Mouse (Mus musculus) CH12.LX (cell line): ENCODE measurements around the gene Olfr399. TPM values are rescaled to one million over a fixed set of nuclear protein-coding genes. Genes with fewer than 3 reads are reported as not detected.

Experiments
- DNase-seq: peaks from one replicate; pipeline ENCODE4 v3.0.0-alpha.2; 2013; ENCODE audit errors: extremely low read depth
- H3K27ac ChIP-seq: 2 replicates; pipeline ENCODE4 v1.5.1; 2012; ENCODE audit warnings: low read depth, mild to moderate bottlenecking, control low read depth, moderate library complexity; ENCODE audit not compliant: insufficient read depth
- H3K27me3 ChIP-seq: replicated peaks from 2 replicates; pipeline ENCODE3; 2012; ENCODE audit warnings: inconsistent platforms
- H3K36me3 ChIP-seq, 2 experiments: replicated peaks in 1 of 2; 2 replicates each; pipeline versions ENCODE3 to v1.6.1; 2012; ENCODE audit warnings: inconsistent platforms in 1 of 2, low read length in 1 of 2, mild to moderate bottlenecking in 1 of 2, mixed read lengths in 1 of 2, moderate library complexity in 1 of 2; ENCODE audit not compliant: control insufficient read depth in 1 of 2, insufficient read depth in 1 of 2
- H3K4me1 ChIP-seq, 2 experiments: 2 replicates each; pipeline ENCODE4 v1.6.1; 2012; ENCODE audit warnings: inconsistent platforms in 1 of 2, moderate library complexity in 1 of 2; ENCODE audit not compliant: insufficient read depth in 2 of 2, control insufficient read depth in 1 of 2
- H3K4me2 ChIP-seq: 2 replicates; pipeline ENCODE4 v1.6.1; 2012; ENCODE audit warnings: low read depth, mild to moderate bottlenecking, control low read depth; ENCODE audit not compliant: poor library complexity, insufficient read depth, severe bottlenecking
- H3K4me3 ChIP-seq, 3 experiments: fragments of 150-350 bp in 1 of 3; sonication (generic) in 1 of 3; replicated peaks in 1 of 3; 2 replicates each; pipeline versions ENCODE3 to v1.5.1; 2011 to 2012; ENCODE audit warnings: low read depth in 2 of 3, low read length in 2 of 3, mild to moderate bottlenecking in 2 of 3, moderate library complexity in 2 of 3, control low read depth in 1 of 3, improper control_type of control experiment in 1 of 3, inconsistent platforms in 1 of 3, mixed read lengths in 1 of 3; ENCODE audit not compliant: poor library complexity in 1 of 3
- H3K79me2 ChIP-seq: replicated peaks from 2 replicates; pipeline ENCODE4 v1.6.1; 2012; ENCODE audit warnings: mild to moderate bottlenecking, moderate library complexity; ENCODE audit not compliant: control insufficient read depth, poor library complexity, insufficient read depth, severe bottlenecking; ENCODE audit errors: extremely low read depth
- H3K9ac ChIP-seq: 2 replicates; pipeline ENCODE4 v1.6.1; 2012; ENCODE audit warnings: low read depth, mild to moderate bottlenecking, control low read depth, moderate library complexity; ENCODE audit not compliant: insufficient read depth
- H3K9me3 ChIP-seq: replicated peaks from 2 replicates; pipeline ENCODE3; 2012; ENCODE audit warnings: low read length, inconsistent platforms, mixed read lengths
- CTCF ChIP-seq, 2 experiments: IDR thresholded peaks in 1 of 2; conservative IDR thresholded peaks in 1 of 2; 2 replicates each; pipeline ENCODE4 v1.5.1; 2011 to 2012; ENCODE audit warnings: low read depth in 2 of 2, low read length in 2 of 2, improper control_type of control experiment in 1 of 2, inconsistent platforms in 1 of 2, mild to moderate bottlenecking in 1 of 2, moderate library complexity in 1 of 2
- ELF1 ChIP-seq: IDR thresholded peaks from 2 replicates; pipeline ENCODE4 v1.6.1; 2014; ENCODE audit warnings: low read depth, mild to moderate bottlenecking, inconsistent platforms, low read length, improper control_type of control experiment
- EP300 ChIP-seq: IDR thresholded peaks from 2 replicates; pipeline ENCODE4 v1.6.1; 2011; ENCODE audit warnings: low read length, improper control_type of control experiment
- ETS1 ChIP-seq: conservative IDR thresholded peaks from 2 replicates; pipeline ENCODE4 v1.6.1; 2012; ENCODE audit warnings: low read depth, mild to moderate bottlenecking, inconsistent platforms, low read length, improper control_type of control experiment, moderate library complexity
- GABPA ChIP-seq: IDR thresholded peaks from 2 replicates; pipeline ENCODE4 v1.6.1; 2012; ENCODE audit warnings: low read depth, low read length, improper control_type of control experiment, inconsistent platforms; ENCODE audit not compliant: insufficient replicate concordance
- HCFC1 ChIP-seq: IDR thresholded peaks from 2 replicates; pipeline ENCODE4 v1.6.1; 2012; ENCODE audit warnings: low read depth, mild to moderate bottlenecking, inconsistent platforms, low read length, improper control_type of control experiment
- IRF4 ChIP-seq: IDR thresholded peaks from 2 replicates; pipeline ENCODE4 v1.6.1; 2014; ENCODE audit warnings: low read depth, mild to moderate bottlenecking, inconsistent platforms, low read length, improper control_type of control experiment
- MAFK ChIP-seq: IDR thresholded peaks from 2 replicates; pipeline ENCODE4 v1.6.1; 2011; ENCODE audit warnings: low read length, improper control_type of control experiment; ENCODE audit not compliant: insufficient replicate concordance
- MAX ChIP-seq: IDR thresholded peaks from 2 replicates; pipeline ENCODE4 v1.6.1; 2011; ENCODE audit warnings: low read length, improper control_type of control experiment
- MEF2A ChIP-seq: IDR thresholded peaks from 2 replicates; pipeline ENCODE4 v1.6.1; 2014; ENCODE audit warnings: low read depth, mild to moderate bottlenecking, inconsistent platforms, low read length, improper control_type of control experiment, borderline replicate concordance
- MXI1 ChIP-seq: IDR thresholded peaks from 2 replicates; pipeline ENCODE4 v1.6.1; 2011; ENCODE audit warnings: mild to moderate bottlenecking, low read depth, low read length, improper control_type of control experiment
- NELFE ChIP-seq: IDR thresholded peaks from 2 replicates; pipeline ENCODE4 v1.6.1; 2011; ENCODE audit warnings: low read depth, low read length, improper control_type of control experiment
- PAX5 ChIP-seq: IDR thresholded peaks from 2 replicates; pipeline ENCODE4 v1.6.1; 2012; ENCODE audit warnings: low read length, inconsistent platforms, mixed read lengths
- POLR2A ChIP-seq: IDR thresholded peaks from 2 replicates; pipeline ENCODE4 v1.6.1; 2011; ENCODE audit warnings: low read depth, mild to moderate bottlenecking, improper control_type of control experiment, low read length
- SIN3A ChIP-seq: IDR thresholded peaks from 2 replicates; pipeline ENCODE4 v1.6.1; 2012; ENCODE audit warnings: low read length, improper control_type of control experiment, inconsistent platforms
- TCF12 ChIP-seq: IDR thresholded peaks from 2 replicates; pipeline ENCODE4 v1.6.1; 2014; ENCODE audit warnings: low read depth, mild to moderate bottlenecking, inconsistent platforms, low read length, improper control_type of control experiment
- UBTF ChIP-seq: IDR thresholded peaks from 2 replicates; pipeline ENCODE4 v1.6.1; 2012; ENCODE audit warnings: low read depth, mild to moderate bottlenecking, inconsistent platforms, low read length, improper control_type of control experiment, moderate library complexity
- USF1 ChIP-seq: IDR thresholded peaks from 2 replicates; pipeline ENCODE4 v1.6.1; 2014; ENCODE audit warnings: low read depth, mild to moderate bottlenecking, inconsistent platforms, low read length, improper control_type of control experiment
- ZMIZ1 ChIP-seq: IDR thresholded peaks from 2 replicates; pipeline ENCODE4 v1.6.1; 2012; ENCODE audit warnings: low read depth, mild to moderate bottlenecking, inconsistent platforms, low read length, improper control_type of control experiment
- ZNF384 ChIP-seq: IDR thresholded peaks from 2 replicates; pipeline ENCODE4 v1.6.1; 2012; ENCODE audit warnings: low read depth, low read length, improper control_type of control experiment, inconsistent platforms
- dilution Hi-C: fragments of 300-500 bp; cut with MboI; formaldehyde crosslinking; loops from 2 replicates; pipeline ENCODE4 v1.14.3; 2020; ENCODE audit warnings: low sequenced_read_pairs; ENCODE audit not compliant: extremely low pct_unique_long_range_greater_than_20kb, extremely low pct_ligation_motif_present
- in situ Hi-C: fragments of 300-500 bp; cut with MboI; formaldehyde crosslinking; loops from 3 replicates; pipeline ENCODE4 v1.14.3; 2019; ENCODE audit warnings: low sequenced_read_pairs, low pct_ligation_motif_present, low pct_unique_long_range_greater_than_20kb, mixed read lengths
- polyA plus RNA-seq: library from polyadenylated mRNA; unstranded; fragments of >175 nt; gene quantifications from 2 replicates; pipeline ENCODE4 v1.2.1, GENCODE M21; 2012; ENCODE audit warnings: low read depth; ENCODE audit not compliant: insufficient read length
- total RNA-seq, 2 experiments: library from RNA; depleted of rRNA; stranded (reverse); fragments of 300-350 nt in 1 of 2; fragments of >200 nt in 1 of 2; gene quantifications; 2 replicates each; pipeline ENCODE4 v1.2.3; 2012 to 2014

The Olfr399 gene
- not detected in 2 replicates for total RNA-seq (2012; rRNA removed)
- not detected in 2 replicates for total RNA-seq (2014; rRNA removed)
- not detected in 2 replicates for polyA plus RNA-seq

DNA sequence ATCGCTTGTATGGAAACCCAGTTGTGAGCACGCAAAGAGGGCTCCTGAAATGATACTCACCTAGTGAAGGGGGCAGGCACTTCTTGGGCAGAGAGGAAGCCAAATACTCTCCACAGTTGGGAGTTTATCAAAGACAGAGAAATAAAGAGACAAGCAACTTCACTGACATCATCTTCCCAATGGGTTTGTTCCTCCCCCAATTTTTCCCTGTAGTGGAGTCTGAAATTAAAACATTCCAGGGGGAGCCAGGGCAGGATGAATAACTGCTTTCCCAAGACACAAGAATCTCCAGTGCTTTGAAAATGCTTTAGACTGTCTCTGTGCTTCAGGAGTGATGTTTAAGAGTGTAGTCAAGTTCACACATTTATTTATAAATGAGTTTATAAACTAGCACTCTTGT, at the start of gene Olfr399, which contains the start of gene Olfr139:
Olfr399 (minus strand) TSS at position 165 of the 400 bp plus-strand sequence.
Olfr139 (minus strand) TSS at position 101 of the 400 bp plus-strand sequence.
- H3K9ac ChIP-seq = no peak within 1 kb of the TSS
- H3K4me3 ChIP-seq = no peak within 1 kb of the TSS
- H3K9me3 ChIP-seq = no peaks in the 10 kb centered on the region
- dilution Hi-C loops (no loop called here), in situ Hi-C loops (loop anchor here (10.0 kb wide), 1 partner anchor 318 kb away; no protein-coding TSS in a partner anchor)
- no peaks in the 10 kb centered on the region for H3K36me3 ChIP-seq
- TF ChIP-seq MAX (no peak), HCFC1 (no peak), MEF2A (no peak), ZNF384 (no peak), POLR2A (no peak), TCF12 (no peak), CTCF (conservative IDR thresholded peaks at IDR 0.05 in 1 of 2, IDR thresholded peaks at IDR 0.05 in 1 of 2; ENCODE audit: low read depth in 2 of 2, low read length in 2 of 2) (no peak), GABPA (no peak), MXI1 (no peak), EP300 (no peak), PAX5 (no peak), NELFE (no peak)
- H3K79me2 ChIP-seq = no peaks in the 10 kb centered on the region
- H3K27me3 ChIP-seq = peaks cover 75% of the 10 kb centered on the region
- no peak within 1 kb of the TSS for H3K27ac ChIP-seq
- no peaks in the 10 kb centered on the region for H3K4me1 ChIP-seq
- DNase-seq = no peak
- no peak within 1 kb of the TSS for H3K4me2 ChIP-seq

DNA sequence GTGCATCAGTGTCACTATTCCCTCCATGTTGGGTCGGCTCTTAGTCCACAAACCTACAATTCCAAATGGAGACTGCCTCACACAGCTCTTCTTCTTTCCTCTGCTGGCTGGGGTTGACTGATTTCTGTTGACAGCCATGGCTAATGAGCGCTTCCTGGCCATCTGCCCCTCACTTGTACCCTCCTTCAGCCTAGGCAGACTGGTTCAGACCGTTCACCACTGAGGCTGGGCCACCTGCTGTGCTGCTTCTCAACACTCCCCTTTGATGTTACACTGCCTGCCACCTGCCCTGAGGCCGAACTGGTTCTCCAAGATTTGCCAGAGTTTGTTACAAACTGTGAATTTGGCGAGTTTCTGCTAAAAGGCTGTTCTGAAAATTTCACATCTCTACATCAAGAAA, 48.7 kb upstream of the Olfr399 start:
- no peaks in the 10 kb centered on the region for H3K79me2 ChIP-seq
- in situ Hi-C loops = no loop called here
- no peak overlapping the region for H3K27ac ChIP-seq
- no peak overlapping the region for H3K4me2 ChIP-seq
- no peaks in the 10 kb centered on the region for H3K36me3 ChIP-seq
- no peak for DNase-seq
- peaks cover 9% of the 10 kb centered on the region for H3K27me3 ChIP-seq
- H3K4me3 ChIP-seq = no peak overlapping the region
- TF ChIP-seq TCF12 (no peak), IRF4 (no peak), MAFK (no peak), SIN3A (no peak), PAX5 (no peak), MEF2A (no peak), ELF1 (no peak), USF1 (no peak), ZNF384 (no peak), UBTF (no peak), MAX (no peak), ETS1 (no peak), ZMIZ1 (no peak)
- no peak overlapping the region for H3K9ac ChIP-seq
- dilution Hi-C loops = no loop called here
- H3K9me3 ChIP-seq = peaks cover 6% of the 10 kb centered on the region
- H3K4me1 ChIP-seq = peaks cover 10 to 17% of the 10 kb centered on the region in 2 experiments
